Mouse (Mus musculus): ENCODE data around the gene Prrg2.

- TF ChIP-seq POLR2A (IDR thresholded peaks at IDR 0.05; ENCODE audit: low read depth, low read length) (no peak), CTCF (IDR thresholded peaks at IDR 0.05; ENCODE audit: extremely low read depth, insufficient read depth, insufficient read length, insufficient replicate concordance) (no peak)
Measured at GRCm38 (mm10) chr7:45105491-45105890, 43.0 kb upstream of the Prrg2 start.

Data from spleen, adult 2 months (tissue).